Mouse (Mus musculus) embryo, embryonic 10 days (tissue): ENCODE results near the gene Micu1.
"Not testable (repeated sequence)": the region's sequence is repeated elsewhere in the genome, so short reads cannot be mapped to it uniquely, and the experiment has no call there.

Experiments
- DNase-seq: peaks from one replicate; pipeline ENCODE4 v3.0.0-alpha.2; 2015; ENCODE audit warnings: low spot score

The Micu1 gene

DNA sequence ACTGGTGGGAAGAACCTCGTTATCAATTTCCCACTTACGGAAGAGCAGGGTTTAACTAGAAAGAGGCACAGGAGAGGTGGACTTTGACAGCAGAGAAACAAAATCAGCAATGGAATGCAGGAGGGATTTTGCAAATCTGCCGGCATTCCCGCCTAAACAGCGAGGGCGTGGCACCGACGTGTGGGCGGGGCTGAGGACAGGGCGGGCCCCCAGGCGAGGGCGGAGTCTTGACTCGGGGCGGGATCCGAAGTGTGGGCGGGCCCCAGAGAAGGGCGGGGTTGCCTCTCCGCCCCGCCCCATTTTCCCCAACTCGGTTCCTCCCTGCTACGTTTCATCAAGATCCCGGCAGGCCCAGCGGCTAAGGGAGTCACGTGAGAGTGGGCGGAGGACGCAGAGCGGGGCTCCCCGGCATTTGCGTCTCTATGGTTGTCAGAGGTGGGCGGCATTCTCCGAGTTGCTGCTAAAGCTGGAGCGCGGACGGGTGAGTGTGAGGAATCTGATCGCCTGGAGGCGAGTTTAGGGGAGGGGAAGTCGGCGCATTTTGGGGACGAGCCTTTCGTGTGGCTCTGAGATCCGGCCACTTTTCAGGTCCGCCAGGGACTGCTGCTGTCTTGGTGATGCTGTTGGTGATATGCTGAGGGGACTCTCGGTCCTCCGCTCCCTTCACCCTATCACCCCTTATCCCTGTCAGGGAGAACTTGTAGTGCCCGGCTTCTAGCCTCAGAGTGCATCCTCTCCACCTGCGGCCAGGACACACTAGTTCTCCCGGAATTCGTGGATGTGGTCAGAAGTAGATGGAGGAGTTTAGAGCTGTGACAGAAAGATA is at the start of gene Micu1:
Micu1 (plus strand) TSS at position 271 of the 826 bp plus-strand sequence.
- DNase-seq: peak; percentile 97

- no peak for DNase-seq
These were observed 45.5 kb upstream of the Micu1 start for GRCm38 (mm10) chr10:59656799-59657198.

DNA sequence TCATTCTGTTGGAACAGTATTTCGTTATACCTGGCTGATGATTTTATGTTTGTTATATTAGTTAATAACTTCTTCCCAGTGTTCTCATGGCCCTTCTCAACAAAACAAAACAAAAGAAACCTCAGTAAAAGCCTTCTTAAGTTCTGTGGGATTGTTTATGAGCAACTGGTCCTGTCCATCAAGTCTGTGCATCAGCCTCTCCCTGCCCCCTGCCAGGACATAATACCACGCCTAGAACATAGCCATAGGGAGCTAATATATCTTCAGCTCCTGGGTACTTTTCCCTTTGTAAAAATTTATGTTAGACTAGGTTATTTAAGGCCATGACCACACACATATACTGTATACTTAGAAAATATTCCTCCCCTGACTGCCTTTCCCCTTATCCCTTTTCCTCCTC is 37.5 kb upstream of the Micu1 start:
- DNase-seq: no peak

GRCm38 (mm10) chr10:59665503-59666291 is 36.6 kb upstream of the Micu1 start:
- DNase-seq: no peak

DNA sequence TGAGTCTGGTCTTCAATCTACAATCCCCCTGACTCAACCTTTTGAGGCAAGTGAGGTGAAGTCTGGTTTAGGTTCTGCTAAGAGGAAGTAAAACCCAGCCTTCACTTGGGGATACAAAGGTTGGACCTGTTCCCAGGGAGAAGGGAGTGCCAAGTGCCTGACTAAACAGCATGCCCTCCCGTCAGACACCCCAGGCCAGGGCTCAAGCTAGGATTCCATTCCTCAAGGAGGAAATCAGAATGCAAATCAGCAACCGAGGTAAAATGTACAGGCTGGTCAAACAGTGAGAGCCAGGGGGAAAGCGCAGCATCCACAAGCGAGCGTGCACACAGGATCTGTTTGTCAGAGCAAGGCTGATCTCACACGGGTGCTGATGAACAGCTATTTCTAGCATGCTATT is 34.9 kb upstream of the Micu1 start:
- DNase-seq: no peak

DNA sequence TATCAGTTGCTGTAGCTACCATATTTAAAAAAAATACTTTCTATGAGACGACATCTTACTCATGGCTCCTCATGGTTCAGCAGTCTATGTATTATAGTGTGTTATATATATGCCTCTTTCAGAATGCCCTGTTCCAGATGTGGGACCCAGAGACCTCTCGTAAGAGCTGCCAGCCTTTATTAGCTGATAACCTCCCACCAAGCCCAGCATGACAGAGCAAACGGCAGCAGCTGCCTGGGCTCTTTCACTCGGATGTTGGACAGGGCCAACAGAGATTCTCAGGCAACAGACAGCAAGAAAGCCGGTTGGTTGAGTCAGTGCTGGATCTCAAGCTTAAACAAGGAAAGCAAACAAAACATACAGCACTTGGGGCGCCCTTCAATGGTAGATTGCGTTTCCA is 33.8 kb upstream of the Micu1 start:
- no peak for DNase-seq

DNA sequence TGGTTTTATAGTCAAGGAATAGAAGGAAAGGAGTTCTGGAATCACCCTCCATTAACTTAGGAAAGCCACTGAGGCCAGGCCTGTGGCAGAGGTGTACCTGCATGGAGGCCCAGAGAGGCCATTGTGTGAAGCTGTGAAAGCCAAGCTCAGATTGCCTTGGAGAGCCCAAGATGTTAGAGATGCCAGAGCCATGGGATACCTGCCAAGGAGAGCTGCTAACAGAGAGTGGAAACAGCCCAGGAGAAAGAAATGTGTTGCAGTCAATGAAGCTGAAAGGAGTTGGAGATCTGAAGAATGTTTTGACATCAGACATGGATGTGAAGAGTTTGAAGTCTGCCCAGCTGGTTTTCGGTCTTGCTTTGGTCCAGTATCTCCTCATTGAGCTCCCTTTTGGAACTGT is 24.4 kb upstream of the Micu1 start:
- no peak for DNase-seq

GRCm38 (mm10) chr10:59679189-59679588 is 23.1 kb upstream of the Micu1 start:
- DNase-seq: no peak

GRCm38 (mm10) chr10:59685586-59685985 is 16.7 kb upstream of the Micu1 start:
- not testable (repeated sequence) for DNase-seq

DNA sequence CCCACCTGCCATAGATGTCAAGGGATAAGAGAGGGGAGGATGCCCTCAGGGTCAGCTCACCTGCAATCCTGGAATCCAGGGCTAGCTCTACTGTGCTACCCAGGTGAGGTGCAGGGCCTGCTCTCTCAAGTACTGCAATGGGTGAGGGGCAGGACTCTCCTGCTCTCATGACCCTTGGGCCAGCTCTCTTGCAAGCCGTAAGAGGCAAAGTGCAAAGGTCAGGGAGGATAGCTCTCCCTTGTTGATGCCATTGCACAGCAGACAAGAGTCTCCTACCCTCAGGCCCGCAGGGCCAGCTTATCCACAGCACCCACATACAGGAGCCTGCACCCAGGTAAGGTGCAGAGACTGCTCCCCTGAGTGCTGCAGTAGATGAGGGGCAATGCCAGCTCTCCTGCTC is 15.2 kb upstream of the Micu1 start:
- DNase-seq: no peak

DNA sequence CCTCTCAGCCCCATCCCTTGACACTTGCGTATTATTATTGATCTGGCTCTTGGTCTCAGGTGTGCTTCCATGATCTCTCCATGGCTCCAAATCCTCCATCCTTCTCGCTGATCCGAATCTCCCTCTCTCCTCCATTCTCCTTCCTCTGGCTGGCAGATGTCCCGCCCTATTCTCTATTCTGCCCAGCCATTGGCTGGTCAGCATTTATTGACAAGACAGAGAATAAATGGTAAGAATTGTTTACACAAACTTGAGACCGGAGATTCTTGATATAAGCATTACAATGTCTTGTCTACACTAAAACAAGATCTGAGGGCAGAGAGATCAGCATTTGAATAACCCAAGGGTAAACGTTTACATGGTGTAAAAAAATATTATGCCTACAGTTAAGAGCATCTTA is 12.4 kb upstream of the Micu1 start:
- DNase-seq: no peak

DNA sequence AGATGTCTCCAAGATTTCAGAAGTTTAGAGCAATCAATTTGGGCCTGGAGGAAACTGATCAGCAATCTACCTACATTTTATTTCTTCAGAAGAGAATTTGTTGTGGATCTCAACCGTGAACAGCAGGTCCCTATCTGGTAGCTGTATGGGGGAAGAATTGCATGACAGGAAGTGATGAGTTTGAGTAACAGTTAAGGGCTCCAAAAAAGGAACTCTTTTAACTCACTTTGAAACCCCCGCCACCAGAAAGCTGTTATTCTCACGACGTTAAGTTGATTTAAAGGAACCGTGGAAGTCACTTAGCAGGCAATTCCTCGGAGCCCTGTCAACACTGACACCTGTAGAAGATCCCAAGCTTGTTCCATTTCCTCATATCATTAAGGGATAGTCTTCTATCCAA is 9.8 kb upstream of the Micu1 start:
- no peak for DNase-seq

- no peak for DNase-seq
These were observed 8.2 kb upstream of the Micu1 start for GRCm38 (mm10) chr10:59694104-59694503.

- no peak for DNase-seq
These were observed 2.8 kb upstream of the Micu1 start for GRCm38 (mm10) chr10:59699516-59699915.

DNA sequence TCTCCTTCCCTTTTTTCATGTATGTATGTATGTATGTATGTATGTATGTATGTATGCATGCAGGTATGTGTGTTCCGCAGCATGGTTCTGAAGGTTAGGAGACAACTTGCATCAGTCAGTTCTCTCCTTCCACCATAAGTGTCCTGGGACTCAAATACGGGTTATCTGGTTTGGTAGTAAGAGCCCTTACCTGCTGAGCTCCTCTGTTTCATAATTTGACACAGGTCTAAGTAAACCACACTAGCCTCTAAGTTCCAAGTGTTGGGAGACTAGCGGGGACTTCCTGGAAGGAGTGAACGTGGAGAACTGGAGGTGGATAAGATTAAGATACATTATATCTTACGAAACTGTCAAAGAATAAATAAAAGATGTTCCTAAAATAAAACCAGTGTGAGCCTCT is 472 bp upstream of the Micu1 start:
- no peak for DNase-seq

- no peak for DNase-seq
These were observed 933 bp downstream of the Micu1 start for GRCm38 (mm10) chr10:59703060-59703760.

DNA sequence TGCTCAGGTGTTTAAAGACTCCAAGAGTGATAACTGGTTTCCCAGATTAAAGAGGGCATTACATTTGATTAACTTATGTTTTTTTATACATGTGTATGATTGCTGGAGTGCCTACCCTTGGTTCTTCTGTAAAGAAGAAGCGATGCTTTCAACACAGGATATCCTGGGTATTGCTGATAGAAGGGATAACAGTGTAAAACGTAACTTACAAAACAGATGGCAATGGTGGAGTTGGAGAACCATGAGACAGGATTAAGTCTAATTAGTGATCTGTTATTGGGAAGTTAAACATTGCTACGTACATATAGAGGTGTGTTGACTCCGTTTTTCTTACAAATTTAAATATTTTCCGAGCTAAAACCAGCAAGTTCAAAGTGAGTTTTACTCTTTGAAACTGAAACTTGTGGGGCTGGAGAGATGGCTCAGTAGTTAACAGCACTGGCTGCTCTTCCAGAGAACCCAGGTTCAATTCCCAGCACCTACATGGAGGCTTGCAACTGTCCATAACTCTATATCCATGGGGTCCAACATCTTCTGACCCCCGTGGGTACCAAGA is 4.8 kb downstream of the Micu1 start:
- no peak for DNase-seq

- DNase-seq: no peak
These were observed 5.3 kb downstream of the Micu1 start for GRCm38 (mm10) chr10:59707595-59707994.

DNA sequence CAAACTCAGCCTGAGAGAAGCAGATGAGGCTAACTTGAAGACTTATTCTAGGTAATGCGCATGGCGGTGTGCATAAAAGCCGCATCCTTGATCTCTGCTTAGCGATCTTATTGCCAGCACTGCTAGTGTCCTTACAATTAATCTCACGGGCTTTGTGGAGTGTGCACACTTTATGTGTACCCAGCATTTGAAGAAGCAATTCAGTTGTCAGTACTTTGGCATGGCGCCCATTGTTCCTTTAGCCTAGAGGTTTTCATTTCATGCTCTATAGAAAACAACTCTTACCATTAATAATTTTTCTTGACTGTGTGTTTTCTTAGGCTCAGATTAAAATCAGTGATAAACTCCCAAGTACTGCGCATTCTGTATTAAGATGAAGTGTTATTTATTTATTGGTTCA is 7.0 kb downstream of the Micu1 start:
- no peak for DNase-seq

DNA sequence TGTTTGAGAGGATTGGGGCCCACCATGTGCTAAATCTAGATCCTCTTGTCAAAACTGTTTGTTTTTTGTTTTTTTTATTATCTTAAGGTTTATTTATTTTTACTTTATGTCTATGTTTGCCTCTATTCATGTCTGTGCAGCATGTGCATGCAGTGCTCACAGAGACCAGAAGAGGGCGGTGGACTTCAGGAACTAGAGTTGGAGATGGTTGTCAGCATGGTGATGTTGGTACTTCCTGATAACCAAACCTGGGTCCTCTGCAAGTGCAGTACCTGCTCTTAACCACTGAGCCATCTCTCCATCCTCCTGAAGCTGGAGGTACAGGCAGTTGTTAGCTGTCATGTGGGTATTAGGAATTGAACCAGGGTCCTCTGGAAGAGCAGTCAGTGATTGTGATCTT is 8.0 kb downstream of the Micu1 start:
- DNase-seq: no peak

- DNase-seq: no peak
These were observed 9.8 kb downstream of the Micu1 start for GRCm38 (mm10) chr10:59712062-59712461.

DNA sequence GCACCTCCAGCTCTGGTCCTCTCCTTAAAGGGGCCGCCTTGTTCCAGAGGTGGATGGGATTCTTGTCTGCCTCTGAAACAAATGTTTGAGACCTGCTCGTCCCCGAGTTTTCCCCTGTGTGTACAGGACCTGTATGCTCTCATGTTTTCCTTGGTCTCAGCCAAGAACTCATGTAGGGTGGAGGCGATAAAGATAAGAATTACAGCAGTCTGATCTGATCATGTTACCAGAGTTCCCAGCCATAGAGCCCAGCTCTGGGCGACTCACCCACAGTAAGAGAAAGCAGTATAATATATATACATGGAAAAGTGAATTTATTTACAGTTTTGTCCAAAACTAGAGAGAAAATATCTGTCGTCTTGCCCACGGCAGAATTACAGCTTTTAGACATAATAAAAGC is 17.7 kb downstream of the Micu1 start:
- no peak for DNase-seq
